Mouse (Mus musculus) heart, postnatal 0 days (tissue): ENCODE measurements around the gene Gsta4.

Source experiments
- CTCF ChIP-seq: IDR thresholded peaks from 2 replicates; pipeline ENCODE4 v1.5.1; 2016; ENCODE audit warnings: antibody characterized with exemption, control low read depth, low read depth
- EP300 ChIP-seq: IDR thresholded peaks from 2 replicates; pipeline ENCODE4 v1.6.1; 2016; ENCODE audit warnings: antibody characterized with exemption, low read depth

DNA sequence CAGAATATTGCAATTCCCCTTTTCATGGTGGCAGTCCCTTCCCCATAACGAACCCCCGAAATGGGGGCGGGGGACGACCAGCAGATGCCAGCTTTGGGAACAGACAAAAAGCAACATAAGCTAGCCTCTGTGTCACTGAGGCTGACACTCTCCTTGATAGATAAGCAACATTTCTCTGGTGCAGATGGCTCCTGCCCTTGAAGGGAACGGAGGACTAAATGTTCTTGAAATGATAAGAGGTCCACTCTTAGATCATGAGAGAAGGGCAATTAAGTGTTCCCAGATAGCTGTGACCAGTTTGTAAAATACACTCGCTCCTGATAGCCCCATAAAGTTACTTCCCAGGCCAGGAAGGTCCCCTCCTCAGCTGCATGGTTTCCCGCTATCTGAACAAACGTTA is 6.3 kb downstream of the Gsta4 start:
- no peak for TF ChIP-seq CTCF
- no peak for TF ChIP-seq EP300
